Mouse (Mus musculus): ENCODE results near the gene Mgat4e. TPM values are rescaled to one million over a fixed set of nuclear protein-coding genes. Genes with fewer than 3 reads are reported as not detected.

Gene Mgat4e
- not detected in 2 replicates for total RNA-seq (2021)
- long read RNA-seq, experiment 1: 0 reads
- long read RNA-seq, experiment 2: 0 reads

DNA sequence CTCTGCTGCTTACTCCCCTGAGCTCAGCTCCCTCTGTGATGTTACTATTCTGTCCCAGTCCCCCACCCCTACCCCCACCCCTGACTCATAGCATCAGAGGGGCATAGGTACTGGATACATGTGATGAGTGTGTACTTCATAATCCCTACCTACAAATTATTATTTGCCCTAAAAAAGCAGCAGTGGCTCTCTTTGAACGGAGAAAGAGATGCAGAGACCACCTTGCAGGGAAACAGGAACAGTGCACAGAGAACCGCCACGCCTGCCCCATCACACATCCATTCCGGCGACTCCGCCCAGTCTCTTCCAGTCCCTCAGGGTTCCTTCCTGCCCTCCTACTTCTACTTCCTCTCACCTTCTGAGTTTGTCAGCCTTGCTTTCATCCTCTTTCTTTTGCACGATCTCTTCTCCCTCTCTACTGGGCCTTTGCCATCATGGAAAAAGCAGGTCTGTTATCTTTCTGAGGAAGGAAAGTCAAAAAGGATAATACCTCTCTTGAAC lies at the start of gene Mgat4e:
Gene Mgat4e, minus strand, starts transcription at position 51 of the 501 bp plus-strand sequence.
- no peak for DNase-seq

DNA sequence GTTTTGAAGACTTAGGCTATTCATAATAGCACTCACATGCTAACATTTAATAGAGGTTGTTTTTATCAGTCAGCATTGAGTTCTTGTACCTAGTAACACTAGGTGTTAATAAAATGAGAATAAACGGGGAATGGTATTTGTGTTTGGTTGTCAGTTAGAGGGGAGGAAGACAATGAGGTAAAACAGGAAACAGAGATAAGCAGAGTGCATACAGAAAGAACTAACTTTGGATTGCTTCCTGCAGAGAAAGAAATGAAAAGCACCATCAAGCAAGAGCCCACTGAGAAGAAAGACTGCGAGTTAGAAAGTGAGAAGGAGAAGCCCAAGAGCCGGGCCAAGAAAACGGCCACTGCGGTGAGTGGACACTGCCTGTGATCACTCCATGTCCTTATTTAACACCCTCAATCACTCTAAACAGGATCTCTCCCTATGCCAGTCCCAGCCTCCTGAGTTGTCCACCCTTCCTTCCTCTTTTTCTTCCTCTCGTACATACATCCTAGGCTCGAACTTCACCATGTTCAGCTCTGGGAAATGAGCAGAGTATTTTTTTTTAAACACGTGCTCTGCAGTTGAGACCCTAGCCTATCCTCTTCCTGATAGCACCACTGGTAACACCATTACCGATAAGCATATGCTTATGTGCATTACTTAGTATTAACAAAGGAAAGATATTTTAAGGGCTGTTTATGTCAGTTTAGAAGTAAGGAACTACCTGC lies 48.0 kb upstream of the Mgat4e start:
- no peak for DNase-seq

DNA sequence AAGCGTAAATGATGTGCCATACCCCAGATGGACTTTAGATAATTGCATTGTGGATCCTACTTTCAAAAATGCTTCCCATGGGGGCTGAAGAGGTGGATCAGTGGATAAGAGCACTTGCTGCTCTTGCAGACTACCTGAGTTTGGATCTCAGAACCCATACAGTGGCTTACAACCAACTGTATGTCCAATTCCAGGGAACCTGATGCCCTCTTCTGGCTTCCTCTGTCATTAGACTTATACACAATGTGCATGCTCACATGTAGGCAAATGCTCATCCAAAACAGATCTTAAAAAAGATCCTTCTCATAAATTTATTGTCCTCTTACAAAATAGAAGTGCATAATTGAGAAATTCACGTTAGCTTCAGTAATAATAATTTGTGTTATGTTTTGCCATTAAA lies 42.3 kb upstream of the Mgat4e start:
- DNase-seq: no peak

DNA sequence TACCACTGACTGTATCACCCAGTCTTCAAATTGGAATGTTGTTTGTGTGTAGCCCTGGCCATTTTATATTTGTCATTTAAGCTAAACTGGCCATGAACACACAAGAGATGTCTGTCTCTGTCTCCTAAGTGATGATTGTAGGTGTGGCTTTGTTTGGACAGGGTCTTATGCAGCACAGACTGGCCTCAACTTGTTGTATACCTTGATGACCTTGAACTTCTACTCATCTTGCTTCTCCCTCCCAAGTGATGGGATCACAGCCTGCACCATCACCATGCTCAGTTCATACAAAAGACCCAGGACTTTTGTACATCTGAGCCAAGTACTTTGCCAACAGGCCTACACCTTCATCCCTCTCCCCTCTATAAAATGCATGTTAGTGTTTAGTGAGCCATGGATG lies 40.2 kb upstream of the Mgat4e start:
- DNase-seq: no peak

DNA sequence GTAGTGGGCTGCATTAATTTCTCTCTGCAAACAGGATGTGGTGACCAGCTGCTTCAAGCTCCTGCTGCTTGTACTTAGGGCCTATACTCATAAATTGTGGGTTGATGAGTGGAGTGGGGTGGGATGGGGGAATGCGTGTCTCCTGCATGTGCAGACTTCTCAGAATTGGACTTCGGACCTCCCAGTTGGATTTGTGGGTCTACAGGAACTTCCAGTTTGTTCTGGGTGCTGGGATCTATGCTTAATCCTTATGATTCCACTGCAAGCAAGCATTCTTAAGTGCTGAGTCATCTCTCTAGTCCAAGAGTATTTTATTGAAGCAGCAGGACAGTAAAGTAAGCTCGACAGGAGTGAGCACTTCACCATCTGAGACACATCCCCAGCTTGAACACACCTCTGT lies 34.1 kb upstream of the Mgat4e start:
- DNase-seq: no peak

DNA sequence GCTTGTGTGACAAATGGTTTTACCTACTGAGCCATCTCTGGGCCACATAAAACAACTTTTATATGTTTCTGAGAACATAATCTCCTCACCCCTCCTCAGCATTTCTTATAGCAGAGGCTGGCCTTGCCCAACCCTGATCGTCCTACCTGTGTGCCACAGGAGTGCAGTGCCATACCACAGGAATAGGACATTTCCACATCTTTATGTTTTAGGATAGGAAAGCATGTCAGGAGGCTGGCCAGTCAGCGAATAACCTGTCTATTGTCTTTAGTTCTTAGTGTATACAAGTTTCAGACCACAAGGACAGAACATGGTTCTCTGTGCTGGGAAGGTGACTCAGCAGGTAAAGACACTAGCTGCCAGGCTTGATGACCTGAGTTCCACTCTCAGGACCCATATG lies 31.3 kb upstream of the Mgat4e start:
- no peak for DNase-seq

DNA sequence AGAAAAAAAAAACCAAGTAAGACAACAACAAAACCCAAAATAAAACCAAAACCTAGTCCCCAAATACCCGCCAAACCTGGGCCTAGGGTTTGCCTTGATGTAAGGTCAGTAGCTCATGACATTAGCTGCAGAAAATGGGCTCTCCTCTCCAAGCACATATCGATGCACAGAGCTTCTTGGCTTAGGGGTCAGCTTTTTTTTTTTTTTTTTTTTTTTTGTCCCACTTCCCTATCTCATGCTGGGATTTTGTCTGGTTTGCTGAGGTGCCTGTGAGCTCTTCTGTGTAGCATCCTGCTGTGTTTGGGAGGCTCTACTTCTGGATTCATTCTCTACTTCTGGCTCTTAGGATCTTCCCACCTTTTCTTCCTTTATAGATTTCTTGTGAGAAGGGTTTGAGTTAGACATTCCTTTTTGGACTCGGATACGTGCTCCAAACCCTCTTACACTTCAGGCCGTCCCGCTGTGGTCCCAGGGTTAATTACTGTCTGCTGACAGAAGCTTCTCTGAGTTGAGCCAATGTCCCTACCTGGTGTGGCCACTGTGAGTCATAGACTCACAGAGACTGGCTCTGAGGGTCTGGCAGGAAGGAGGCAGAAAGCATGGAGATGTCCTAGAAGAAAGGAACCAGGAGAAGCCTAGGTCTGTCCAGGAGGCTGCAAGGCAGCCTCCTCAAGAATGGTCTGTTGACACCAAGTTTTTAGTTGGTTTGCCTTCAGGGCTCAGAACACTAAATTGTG lies 28.1 kb upstream of the Mgat4e start:
- no peak for DNase-seq

DNA sequence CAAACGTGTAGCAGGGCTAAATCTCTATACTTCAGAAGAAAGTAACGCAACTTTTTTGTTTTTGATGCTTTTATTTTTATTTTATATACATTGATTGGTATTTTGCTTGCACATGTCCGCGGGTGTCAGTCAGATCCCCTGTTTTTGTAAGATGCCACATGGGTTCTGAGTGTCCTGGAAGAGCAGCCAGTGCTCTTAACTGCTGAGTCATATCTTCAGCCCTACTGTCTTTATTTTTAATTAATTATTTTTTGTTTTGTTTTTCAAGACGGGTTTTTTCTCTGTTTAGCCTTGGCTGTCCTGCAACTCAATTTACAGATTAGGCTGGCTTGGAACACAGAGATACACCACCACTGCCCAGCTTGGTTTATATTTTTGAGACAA lies 24.4 kb upstream of the Mgat4e start:
- DNase-seq: no peak

DNA sequence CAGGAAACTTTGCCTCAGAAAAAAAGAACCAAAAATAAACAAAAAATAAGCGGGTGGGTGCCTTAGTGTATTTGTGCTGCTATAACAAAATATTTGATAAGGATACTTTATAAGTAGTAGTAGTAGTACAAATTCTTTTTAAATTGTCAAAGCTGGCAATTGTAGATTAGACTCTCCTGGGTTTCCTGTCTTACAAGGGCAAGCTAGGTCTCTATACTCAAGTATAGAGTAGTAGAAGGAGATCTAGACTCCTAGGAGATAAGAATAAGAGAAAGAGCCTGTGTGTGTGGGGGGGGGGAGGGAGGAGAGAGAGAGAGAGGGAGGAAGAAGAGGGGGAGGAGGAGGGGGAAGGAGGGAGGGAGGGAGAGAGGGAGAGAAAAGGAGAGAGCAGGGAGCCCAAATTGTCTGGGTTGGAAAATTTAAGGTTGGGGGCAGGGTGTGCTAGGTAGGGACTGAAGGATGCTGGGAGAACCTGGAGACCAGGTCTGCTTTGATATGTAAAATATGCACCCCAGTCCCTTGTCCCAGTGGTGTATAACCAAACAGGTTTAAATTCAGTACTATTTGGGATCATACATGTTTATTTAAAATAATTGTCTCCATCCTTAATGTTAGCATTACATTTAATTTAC lies 23.9 kb upstream of the Mgat4e start:
- DNase-seq: no peak

DNA sequence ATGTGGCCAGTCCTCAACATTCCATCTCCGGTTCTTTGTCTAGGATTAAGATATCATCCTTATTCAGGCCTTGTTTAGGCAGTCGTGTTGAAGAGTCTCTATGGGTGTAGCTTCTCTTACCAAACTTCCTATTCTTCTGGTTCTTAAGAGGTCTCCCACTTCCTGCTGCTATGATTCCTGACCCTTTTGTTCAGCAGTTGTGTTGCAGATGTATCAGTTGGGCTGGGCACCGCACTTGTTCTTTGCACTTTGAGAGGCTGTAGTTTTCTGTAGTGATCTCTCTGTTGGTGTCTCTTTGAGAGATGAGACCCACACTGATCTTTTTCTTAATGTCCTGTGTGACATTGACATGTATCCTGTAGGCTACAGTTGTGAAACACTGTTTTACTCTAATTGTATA lies 21.1 kb upstream of the Mgat4e start:
- no peak for DNase-seq

DNA sequence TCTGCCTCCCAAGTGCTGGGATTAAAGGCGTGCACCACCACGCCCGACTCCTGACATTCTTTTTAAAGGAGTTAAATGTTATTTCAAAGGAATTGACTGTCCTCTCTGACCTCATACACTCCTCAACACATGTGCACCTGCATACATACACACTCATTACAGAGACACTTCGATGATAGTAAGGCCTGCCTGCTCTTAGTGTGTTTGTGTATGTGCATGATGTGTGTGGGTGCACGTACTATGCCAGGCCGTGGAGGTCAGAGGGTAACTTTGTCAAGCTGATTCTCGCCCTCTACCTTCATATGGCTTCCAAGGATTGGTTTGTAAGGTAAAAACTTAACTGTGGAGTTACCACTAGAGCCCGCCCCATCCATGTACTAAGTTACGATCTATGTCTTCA lies 20.7 kb upstream of the Mgat4e start:
- no peak for DNase-seq

DNA sequence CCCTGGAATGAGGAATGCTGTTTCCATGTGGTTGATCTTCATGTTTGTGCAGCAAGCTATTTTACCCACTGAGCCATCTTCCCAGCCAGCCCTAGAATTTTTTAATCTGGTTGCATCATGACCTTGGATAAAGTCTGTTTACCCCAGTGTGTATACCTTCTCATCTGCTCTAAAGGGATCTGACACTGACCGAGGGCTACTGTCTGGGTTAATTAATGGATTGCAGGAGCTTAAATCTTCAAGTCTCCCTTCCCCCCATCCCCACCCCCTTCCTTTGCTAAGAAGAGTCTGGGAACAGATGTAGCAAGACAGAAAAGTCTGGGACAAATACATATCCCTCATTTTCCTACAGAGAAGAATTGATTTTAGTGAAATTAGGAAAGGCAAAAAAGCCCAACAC lies 18.0 kb upstream of the Mgat4e start:
- DNase-seq: no peak

DNA sequence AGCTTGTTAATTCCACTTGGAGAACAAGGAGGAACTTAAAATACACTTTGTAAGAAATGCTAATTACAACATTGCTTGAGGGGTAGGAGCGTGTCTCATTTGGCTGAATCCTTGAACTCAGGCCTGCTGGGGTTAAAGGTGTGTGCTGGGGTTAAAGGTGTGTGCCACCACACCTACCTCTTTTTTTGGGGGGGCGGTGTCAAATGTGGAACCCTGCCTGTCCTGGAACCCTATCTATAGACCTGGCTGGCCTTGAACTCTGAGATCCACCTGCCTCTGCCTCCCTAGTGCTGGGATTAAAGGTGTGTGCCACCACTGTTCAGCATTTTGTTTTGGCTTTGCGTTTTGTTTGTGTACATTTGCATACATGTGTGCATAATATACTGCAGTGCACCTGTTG lies 14.2 kb upstream of the Mgat4e start:
- no peak for DNase-seq

DNA sequence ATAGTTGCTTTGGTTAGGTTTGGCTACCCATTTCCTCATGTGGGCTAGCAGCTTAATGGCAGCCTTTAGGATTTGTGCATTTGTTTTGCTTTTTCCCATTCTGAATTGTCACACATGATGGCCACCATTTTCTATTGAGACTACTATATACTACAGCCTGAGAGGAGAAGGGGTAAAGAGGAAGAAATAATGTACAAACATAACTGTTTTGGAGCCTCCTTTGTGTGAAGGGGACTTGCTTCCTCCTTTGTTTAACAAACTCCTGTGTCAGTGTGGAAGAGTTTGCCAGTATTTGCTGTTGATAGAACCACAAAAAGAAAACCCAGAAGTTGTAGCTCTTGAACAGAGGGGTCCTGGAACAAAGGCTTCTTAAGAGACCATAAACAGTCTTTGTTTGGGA lies 13.0 kb upstream of the Mgat4e start:
- no peak for DNase-seq

DNA sequence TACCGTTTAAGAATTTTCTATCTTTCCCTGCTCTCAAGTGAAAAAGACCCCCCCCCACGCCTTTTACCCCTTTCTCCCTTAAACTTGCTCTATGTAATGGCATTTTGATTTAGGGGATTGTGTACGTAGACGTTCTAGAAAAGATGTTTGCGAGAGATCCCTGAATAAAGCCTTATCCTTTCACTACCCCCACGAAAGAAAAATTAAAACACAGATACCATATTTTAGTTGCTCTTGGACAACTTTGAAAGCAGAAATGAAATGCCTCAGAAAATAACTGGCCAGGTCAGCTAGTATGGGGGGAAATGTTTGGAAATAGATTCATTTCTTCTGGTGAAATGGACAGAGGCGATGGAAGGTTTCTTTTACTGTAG lies 12.3 kb upstream of the Mgat4e start:
- DNase-seq: no peak

DNA sequence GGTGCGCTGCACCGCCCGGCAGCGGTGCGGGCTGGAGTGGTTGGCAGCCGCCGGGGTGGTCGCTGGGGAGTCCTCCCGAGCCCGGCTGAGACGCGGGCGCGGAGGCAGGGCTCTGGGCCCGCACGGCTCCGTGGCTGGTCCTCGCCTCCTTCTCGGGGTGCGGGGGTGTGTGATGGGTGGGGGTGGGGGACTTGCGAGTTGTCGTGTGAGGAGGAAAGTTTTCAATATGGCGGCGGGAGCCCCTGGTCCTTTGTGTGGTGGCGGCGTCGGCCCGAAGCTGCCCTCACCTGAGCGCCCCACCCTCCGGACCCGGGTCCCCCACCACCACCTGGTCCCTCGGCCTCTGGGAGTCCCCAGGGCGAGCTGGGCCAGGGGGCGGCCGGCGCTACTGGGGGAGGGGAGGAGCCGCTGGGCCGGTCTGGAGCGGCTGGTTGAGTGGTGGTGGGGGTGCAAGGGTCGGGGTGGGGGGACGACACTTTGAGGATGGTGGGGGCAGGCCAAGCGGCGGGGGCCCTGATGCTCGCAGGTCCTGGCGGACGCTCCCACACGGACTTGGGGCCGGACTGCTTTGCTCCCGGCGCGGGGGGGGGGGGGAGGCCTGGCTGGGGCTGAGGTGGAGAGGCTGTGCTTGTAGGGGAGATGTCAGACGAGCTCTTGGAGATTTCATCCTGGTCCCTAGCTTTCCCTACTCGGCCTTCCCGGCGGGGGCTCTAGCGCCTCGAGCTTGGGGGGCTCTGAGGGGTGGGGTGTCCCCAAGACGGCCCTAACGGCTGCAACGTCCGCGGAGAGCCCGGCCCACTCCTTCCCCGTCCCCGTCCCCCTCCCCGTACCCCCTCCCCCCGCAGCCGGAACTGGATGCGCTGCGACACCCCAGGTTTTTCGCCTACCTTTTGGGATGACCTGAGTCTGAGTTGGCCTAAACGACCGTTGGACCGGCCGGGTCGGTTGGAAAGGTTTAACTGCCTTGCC lies 11.6 kb upstream of the Mgat4e start:
- DNase-seq: peak; percentile 52

DNA sequence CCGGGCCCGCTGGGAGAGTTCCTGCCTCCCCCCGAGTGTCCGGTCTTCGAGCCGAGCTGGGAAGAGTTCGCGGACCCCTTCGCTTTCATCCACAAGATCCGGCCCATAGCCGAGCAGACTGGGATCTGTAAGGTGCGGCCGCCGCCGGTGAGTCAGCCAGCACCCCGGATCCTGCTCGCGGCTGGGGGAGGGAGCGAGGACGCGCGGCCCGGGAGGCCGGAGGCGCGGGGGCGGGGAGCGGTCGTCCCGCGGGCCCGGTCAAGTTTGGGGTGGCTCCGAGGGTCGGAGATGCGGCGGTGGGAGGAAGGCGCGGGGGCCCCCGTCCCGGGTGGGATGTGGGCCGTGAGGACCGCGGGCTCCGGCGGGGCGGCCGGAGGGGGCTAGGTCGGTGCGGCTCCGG lies 10.9 kb upstream of the Mgat4e start:
- DNase-seq: peak; percentile 80

DNA sequence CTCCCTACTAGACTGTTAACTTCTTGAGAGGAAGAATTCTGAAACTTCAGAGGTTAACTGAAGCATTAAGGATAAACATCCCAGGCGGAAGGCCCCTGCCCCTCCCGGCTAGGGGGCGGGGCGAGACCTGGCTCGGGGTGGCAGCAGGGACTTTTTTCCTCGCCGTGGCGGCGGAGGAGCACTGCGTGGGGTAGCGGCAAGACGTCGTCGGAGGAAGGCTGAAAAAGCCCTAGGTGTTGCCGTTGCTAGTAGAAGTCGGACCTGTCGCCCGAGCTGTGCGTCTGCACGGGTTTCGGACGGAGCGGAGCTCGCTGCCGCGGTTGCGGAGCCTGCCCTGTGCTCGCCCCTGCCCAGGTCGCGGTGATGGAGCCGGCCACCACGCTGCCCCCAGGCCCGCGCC lies 10.5 kb upstream of the Mgat4e start, which contains the start of gene Kdm5b:
Gene Kdm5b, plus strand, starts transcription at position 196 of the 400 bp plus-strand sequence.
- DNase-seq: peak; percentile 93

DNA sequence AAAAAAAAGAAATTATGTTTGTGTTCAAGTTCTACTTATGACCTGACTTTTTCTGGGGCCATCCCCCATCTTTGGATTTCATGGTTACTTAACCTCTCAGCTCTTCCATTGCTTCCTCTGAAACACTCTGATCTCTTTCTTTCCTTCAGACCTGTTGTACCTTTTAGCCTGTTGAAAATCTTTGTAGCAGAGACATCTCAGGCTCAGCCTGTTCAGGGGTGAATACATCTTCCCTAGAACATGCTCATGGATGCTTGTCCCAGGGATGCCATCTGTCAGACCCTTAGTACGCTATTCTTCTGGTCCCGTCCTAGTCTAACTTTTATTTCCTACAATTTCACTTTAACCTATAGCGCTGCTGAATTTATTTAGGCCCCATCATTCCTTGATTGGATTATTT lies 9.7 kb upstream of the Mgat4e start:
- no peak for DNase-seq

DNA sequence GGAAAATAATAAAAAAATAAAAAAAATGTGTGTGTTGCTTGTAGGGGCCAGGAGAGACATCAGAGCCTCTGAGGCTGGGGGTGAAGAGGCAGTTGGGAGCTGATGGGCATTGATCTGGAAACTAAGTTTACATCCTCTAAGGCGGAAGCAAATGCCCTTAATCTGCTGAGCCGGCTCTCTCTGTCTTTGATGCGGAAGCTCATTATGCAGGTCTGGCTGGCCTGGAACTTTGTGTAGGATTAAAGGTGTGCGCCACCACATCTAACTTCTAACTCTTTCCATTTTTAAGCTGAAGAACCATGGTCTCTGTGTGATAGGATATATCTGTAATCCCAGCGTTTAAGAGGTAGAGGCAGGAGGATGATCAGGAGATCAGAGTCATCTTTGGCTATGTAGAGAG lies 9.0 kb upstream of the Mgat4e start:
- DNase-seq: no peak

DNA sequence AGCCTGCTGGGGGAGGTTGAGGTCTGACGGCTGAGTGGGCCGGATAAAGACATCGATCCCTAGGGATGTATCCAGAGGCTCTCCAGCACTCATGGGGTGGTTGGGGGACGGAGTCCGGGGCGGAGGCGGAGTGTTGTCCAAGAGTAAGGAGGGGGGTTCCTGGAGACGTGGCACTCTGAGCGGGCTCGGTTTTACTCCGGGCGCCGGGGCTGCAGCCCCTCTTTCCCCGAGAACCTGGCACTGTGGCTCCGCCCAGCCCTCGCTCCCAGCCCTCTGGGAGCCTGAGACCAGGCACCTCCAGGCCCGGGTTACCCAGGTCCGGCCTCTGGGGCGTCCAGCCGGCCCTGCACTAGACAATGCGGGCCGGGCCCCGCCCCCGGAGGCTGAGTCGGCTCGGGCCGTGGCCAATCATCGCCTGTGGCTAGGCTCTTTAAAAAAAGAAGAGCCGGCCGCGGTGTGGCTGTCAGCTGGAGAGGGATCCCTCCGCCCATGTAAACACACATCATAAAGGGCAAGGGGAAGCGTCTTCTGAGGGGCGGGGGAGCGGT lies 7.3 kb upstream of the Mgat4e start:
- peak; percentile 98 for DNase-seq
